Mouse (Mus musculus) lung, postnatal 14 days (tissue): ENCODE measurements around the gene Zfp217.
A peak's percentile ranks its signal among the peaks of the same experiment; 100 is the strongest.

Experiments
- DNase-seq: peaks from one replicate; pipeline ENCODE4 v3.0.0; 2021

The Zfp217 gene

GRCm38 (mm10) chr2:170158251-170158650 is 10.3 kb upstream of the Zfp217 start:
- DNase-seq = no peak

DNA sequence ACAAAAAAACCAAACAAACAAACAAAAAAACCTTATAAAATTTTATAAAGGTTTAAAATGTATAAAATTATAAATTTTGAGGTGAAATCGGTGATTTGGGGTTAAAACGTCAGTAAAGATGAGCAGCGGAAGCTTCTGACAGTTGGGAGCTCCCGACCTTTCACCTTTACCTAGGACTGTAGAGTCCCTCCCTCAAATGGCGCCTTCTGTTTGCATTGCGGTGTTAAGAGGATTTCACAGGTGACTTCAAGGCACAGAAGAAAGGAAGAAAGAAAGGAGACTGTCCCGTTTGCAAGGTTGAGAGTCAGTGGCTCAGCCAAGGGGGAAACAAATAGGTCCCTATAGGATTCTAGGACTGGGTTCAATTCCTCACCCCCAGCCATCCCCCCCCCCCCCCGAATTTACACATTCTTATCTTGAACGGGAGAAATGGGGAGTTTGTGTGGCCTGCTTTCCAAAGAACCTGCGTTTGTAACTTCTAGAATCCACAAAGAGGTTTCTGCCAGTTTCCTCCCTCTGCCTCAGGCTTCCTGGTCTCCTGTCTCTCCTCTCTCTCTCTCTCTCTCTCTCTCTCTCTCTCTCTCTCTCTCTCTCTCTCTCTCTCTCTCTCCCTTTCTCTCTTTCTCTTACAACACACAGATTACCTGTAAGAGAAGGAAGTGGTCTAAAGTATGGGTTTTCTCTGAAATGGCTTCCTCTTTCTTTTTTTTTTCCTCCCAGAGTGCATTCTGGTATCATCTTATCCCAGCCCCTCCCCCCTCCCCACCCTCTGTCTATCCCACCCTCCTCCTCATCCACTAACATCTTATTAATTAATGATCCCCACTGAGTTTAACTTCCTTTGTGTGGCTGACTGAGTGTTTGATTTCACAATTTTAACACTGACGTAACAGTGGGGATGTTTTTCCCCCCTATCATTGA is 9.6 kb upstream of the Zfp217 start:
- no peak for DNase-seq

- DNase-seq = peak; percentile 74
Observed at GRCm38 (mm10) chr2:170155089-170155740, 7.3 kb upstream of the Zfp217 start.

DNA sequence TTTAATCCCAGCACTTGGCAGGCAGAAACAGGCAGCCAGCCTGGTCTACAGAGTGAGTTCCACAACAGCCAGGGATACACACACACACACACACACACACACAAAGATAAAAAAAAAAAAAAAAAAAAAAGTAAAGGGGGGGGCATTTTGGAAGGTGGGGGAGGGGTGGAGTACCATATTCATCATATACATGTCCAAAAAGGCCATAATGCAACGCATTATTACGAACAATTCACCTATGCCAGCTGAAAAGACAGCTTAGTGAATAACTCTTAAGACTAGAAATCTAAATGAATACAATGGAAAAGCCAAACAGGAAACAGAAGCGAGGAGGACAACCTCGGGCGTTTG is 6.8 kb upstream of the Zfp217 start:
- DNase-seq = no peak

GRCm38 (mm10) chr2:170154301-170154721 is 6.4 kb upstream of the Zfp217 start:
- DNase-seq = no peak

- DNase-seq = peak; percentile 58
Observed at GRCm38 (mm10) chr2:170153421-170154271, 5.7 kb upstream of the Zfp217 start.

DNA sequence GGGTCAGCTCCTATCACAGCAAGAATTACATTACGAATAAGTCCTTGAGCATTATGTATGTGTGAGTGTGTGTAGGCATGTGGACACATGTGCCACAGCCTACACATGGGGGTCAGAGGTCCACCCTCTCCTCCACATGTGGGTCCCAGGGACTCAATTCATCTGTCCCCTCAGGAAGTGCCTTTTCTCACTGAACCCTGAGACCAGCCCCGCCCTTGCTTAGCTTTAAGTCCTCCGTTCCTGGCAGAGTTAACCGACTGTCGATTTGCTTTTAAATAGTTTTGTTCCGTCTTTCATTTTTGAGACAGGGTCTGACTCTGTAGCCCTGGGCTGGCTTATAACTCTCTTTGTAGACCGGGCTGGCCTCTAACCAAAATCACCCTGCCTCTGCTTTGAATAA is 5.0 kb upstream of the Zfp217 start:
- no peak for DNase-seq

GRCm38 (mm10) chr2:170152036-170152686 is 4.3 kb upstream of the Zfp217 start:
- no peak for DNase-seq

DNA sequence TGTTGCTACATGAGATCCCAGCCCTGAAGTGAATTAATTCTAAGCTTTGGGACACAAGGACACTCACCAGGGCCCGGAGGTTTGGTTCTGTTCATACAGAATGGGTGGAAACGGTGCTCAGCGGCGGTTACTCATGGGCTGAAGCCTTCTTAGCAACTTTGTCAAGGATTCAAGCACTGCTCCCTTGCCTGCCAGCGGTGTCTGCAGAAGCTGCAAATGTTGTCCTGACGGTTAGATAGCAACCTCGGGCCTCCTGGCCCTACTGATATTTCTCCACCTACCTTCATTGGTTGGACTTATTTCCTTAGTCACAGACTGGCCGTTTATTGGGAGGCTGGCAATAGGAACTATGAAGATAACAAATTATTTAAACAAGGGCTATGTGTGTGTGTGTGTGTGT is 3.6 kb upstream of the Zfp217 start:
- no peak for DNase-seq

DNA sequence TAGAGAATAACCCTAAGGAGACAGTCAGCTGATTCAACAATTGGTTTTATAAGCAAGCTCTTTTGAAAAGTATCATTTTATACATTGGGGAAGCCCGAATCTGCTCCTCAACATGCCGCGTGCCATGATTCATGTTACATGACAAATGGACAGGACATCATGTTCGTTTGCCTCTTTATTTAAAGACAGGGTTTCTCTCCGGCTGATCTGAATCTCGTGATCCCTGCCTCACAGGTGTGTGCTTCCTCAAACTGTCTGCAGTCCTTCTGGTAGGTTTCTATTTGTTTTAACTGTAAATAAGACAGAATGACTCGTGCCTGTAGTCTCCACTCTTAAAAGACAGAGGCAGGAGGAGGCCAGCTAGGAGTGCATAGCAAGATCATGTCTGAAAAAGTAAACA is 925 bp upstream of the Zfp217 start:
- no peak for DNase-seq

DNA sequence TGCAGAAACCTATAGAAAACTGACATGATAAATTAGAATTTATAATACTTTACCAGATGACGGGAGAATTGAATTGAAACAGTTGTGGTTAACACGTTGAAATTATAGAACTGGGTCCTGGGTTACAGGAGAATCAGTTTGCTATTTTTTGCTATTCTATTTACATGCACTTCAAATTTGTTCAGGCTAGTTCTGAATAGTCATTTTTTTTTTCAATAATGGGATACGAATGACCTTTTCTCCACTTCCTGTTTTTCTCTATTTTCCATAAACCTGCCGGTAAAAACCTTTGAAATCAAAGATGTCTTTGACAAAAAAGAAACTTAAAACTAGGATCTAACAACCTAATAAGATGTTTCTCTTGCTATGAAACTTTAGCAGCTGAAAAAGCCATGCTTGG is 733 bp downstream of the Zfp217 start:
- no peak for DNase-seq

DNA sequence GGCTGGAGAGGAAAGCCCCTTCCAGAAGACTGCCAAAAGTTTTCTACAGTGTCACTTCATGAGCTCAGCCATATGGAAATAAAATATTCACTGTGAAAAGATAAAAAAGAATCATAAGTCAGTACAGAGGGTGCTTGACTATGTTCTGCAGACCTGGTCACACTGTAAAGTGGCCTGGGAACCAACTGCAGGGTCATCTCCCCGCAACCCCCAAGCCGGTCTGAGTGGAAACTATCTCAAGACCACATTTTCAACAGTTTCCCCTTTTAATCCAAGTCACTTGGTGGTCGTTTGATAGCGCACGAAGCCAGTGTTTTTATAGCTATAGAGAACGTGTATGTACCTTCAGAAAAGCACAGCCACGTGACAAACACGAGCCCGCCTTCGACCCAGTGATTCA is 3.6 kb downstream of the Zfp217 start:
- DNase-seq = no peak

- no peak for DNase-seq
Observed at GRCm38 (mm10) chr2:170143861-170144260, 4.0 kb downstream of the Zfp217 start.

DNA sequence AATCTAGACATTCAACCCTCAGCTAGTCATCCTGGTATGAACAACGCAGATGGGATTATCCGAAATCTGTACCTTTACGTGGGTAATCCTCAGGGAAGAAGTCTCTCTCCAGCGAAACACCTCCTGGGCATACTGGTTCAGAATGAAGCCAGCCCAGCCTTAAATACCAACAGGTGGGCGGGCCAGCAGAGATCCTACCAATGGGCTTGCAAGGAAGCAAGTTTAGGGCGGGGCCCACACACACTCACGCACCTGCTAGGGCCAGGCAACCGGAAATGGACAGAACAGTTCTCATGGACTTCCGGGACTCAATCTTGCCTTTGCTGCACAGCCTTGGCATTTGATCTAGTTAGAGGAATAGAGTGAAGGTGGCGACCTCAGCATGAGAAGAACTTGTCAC is 5.4 kb downstream of the Zfp217 start:
- no peak for DNase-seq

- no peak for DNase-seq
Observed at GRCm38 (mm10) chr2:170141481-170141880, 6.4 kb downstream of the Zfp217 start.

DNA sequence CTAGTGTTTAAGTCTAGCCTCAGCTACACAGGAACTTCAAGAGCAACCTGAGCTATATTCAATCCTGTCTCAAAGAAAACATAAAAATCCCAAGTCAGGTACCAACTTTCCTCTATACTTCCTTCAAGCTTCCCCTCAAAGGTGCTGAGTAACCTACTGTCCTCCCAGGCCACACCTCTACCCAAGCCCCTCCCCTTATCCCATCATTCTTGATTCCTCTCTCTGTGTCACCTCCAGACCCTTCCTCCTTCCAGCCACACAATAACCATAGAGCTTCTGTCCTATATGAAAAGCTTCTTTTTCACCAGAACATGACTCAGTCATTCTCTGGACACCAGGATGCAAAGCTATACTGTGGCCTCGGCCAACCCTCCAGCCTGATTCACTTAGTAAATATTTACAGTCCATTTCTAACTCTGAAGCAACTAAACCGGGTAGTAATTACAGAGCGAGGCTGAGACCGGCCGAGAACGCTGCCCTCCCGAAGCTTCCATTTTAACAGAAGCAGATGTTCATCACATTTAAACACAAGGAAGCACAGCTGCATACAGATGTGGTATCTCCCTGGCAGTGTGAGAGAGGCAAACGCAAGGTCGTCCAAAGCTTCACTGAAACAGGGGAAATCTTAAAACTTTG is 8.4 kb downstream of the Zfp217 start:
- DNase-seq = no peak

- no peak for DNase-seq
Observed at GRCm38 (mm10) chr2:170136928-170137327, 11.0 kb downstream of the Zfp217 start.

DNA sequence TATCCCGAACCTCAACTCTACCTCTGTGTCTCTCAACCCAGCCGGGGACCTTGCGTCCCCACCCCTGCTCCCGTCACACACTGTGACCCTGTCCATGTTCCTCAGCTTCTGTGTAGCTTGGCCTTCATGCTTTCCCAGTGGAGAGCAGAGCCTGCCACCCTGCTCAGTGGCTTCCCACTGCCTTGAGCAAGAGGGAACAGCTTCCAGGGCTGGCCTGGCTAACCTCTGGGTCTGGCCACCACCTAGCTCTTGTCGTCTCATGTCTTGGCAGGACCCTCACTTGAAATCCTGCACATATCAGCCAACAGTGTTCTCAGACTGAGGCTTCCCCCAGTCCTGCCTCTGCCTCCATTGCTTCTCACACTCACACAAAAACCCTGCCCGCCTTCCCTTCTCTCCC is 12.1 kb downstream of the Zfp217 start:
- no peak for DNase-seq

DNA sequence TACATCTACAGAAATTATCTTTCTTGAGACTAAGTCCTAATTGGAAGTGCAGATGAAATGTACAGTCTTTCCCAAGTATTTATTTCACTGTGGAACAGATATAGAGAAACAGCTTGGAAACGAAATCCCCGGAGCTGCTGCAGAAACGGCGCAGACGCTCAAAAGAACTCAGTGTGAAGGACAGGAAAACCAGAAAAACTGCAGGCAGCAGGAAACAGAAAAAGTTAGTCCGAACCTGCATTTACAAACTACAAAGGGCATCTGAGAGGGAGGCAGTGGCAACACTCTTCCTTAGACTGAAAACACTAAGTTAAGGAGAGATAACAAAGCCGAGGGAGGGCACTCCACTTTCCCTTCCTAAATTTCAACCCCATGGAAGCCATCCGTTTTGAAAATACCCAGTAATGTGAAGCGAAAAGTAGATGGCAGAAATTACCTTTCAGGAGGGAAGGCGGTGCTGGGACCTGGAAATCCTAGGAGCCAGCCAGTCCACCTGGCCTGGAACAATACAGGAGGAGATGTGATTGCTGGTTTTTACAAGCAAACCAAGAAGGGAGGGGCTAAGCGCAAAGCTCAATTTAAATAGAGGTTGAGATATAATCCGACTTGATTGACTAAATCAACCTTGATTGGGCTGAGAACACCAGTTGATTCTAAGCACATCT is 13.7 kb downstream of the Zfp217 start:
- no peak for DNase-seq

DNA sequence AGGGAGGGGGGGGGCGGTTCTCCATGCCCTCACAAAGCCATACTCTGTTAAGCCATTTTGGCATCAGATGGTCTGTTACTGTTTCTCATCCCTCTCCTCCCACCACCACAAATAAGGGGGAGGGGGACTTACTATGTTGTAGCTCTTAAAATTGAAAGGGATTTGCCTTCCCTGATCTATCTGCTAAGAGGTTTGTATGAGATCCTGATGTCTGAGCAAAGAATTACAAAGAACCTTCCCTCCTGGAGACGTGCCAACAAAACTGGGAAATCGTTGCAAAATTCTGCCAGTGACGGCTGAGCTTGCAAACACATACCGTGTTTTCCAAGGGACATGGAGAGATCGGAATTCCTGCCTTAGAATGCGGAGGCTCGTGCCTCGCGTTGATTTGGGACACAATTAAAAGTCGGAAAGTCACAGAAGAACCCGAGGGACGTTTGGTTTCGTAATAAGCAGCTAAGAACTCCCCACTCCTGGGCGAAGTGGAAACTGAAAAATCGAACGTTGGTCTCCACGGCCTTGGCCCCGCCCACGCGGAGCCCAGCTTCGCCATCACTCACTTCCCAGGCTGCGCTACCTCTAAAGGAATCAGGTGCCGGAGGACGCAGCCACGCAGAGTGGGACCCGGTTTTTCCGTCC is 14.7 kb downstream of the Zfp217 start:
- peak; percentile 88 for DNase-seq

GRCm38 (mm10) chr2:170132716-170133092 is 15.2 kb downstream of the Zfp217 start:
- no peak for DNase-seq
